Mouse (Mus musculus) intestine, embryonic 16.5 days (tissue): ENCODE measurements around the gene Tnfrsf12a. TPM values are rescaled to one million over a fixed set of nuclear protein-coding genes. Genes with fewer than 3 reads are reported as not detected.

Experiments
- ATAC-seq: fragments of 200-750 bp; cut with Nextera tagmentation; 2 replicates; pipeline ENCODE4 v1.8.0; 2017; ENCODE audit warnings: moderate TSS enrichment, moderate library complexity
- H3K27ac ChIP-seq: fragments of 300-500 bp; sonication (generic); 2 replicates; pipeline ENCODE4 v1.5.1; 2014; ENCODE audit warnings: mild to moderate bottlenecking, low read length
- H3K27me3 ChIP-seq: fragments of 300-500 bp; sonication (generic); replicated peaks from 2 replicates; pipeline ENCODE4 v1.6.1; 2014; ENCODE audit warnings: low read length, control low read depth, mixed read lengths; ENCODE audit not compliant: control insufficient read depth, insufficient read depth
- H3K36me3 ChIP-seq: fragments of 300-500 bp; sonication (generic); 2 replicates; pipeline ENCODE4 v1.6.1; 2014; ENCODE audit warnings: low read length, control low read depth; ENCODE audit not compliant: control insufficient read depth, insufficient read depth
- H3K4me1 ChIP-seq: fragments of 300-500 bp; sonication (generic); 2 replicates; pipeline ENCODE4 v1.6.1; 2014; ENCODE audit warnings: low read length, control low read depth, mixed read lengths; ENCODE audit not compliant: control insufficient read depth, insufficient read depth
- H3K4me2 ChIP-seq: fragments of 300-500 bp; sonication (generic); 2 replicates; pipeline ENCODE4 v1.6.1; 2014; ENCODE audit warnings: low read depth, low read length, control low read depth
- H3K4me3 ChIP-seq: fragments of 300-500 bp; sonication (generic); 2 replicates; pipeline ENCODE4 v1.5.1; 2014; ENCODE audit warnings: mild to moderate bottlenecking, low read length
- H3K9ac ChIP-seq: fragments of 300-500 bp; sonication (generic); 2 replicates; pipeline ENCODE4 v1.6.1; 2014; ENCODE audit warnings: low read depth, low read length
- H3K9me3 ChIP-seq: fragments of 300-500 bp; sonication (generic); 2 replicates; pipeline ENCODE4 v1.6.1; 2016; ENCODE audit warnings: low read length, control low read depth; ENCODE audit not compliant: control insufficient read depth
- WGBS: fragments of 180-500 bp; shearing (Covaris S2); extraction: QIAGEN DNeasy Blood & Tissue Kit; methylation state at CpG from one replicate; pipeline ENCODE4 v1.1.7; 2014; 5-methylcytosine and 5-hydroxymethylcytosine counted together
- polyA plus RNA-seq: library from polyadenylated mRNA; unstranded; fragments of >200 nt; fragmentation: Nextera tagmentation; extraction: Ambion mirVana; gene quantifications from 2 replicates; pipeline ENCODE4 v1.2.1, GENCODE M21; 2015

The Tnfrsf12a gene
- polyA plus RNA-seq, 1 experiment from 2014 or later, result 22.8 TPM

- no peak overlapping the region for H3K4me2 ChIP-seq
- ATAC-seq, result no peak
- WGBS, result 74% methylated on average over 7 of the region's 7 CpGs
- no peaks in the 10 kb centered on the region for H3K36me3 ChIP-seq
- no peak overlapping the region for H3K27ac ChIP-seq
- no peak overlapping the region for H3K4me3 ChIP-seq
- 0 out of 2 replicates have a peak, but pooled peaks cover 7% of the 10 kb centered on the region for H3K27me3 ChIP-seq
- no peak overlapping the region for H3K9ac ChIP-seq
- no peaks in the 10 kb centered on the region for H3K9me3 ChIP-seq
- H3K4me1 ChIP-seq, result no peaks in the 10 kb centered on the region
These were observed 28.3 kb upstream of the Tnfrsf12a start for GRCm38 (mm10) chr17:23705525-23706104.

GRCm38 (mm10) chr17:23704741-23705140 is 27.5 kb upstream of the Tnfrsf12a start:
- WGBS, result 50% methylated on average over 7 of the region's 7 CpGs
- peaks cover 7% of the 10 kb centered on the region; the same call in 1 of the 2 replicates for H3K27me3 ChIP-seq
- no peak overlapping the region for H3K4me2 ChIP-seq
- ATAC-seq, result no peak
- H3K27ac ChIP-seq, result no peak overlapping the region
- no peaks in the 10 kb centered on the region for H3K9me3 ChIP-seq
- no peaks in the 10 kb centered on the region for H3K36me3 ChIP-seq
- H3K4me1 ChIP-seq, result no peaks in the 10 kb centered on the region
- no peak overlapping the region for H3K4me3 ChIP-seq
- H3K9ac ChIP-seq, result no peak overlapping the region

GRCm38 (mm10) chr17:23703301-23703700 is 26.0 kb upstream of the Tnfrsf12a start:
- Histone ChIP-seq H3K4me1 (peaks cover 6% of the 10 kb centered on the region; the same call in 1 of the 2 replicates), H3K9ac (no peak overlapping the region), H3K9me3 (no peaks in the 10 kb centered on the region), H3K4me3 (no peak overlapping the region), H3K27me3 (peaks cover 7% of the 10 kb centered on the region; the same call in 1 of the 2 replicates), H3K4me2 (no peak overlapping the region), H3K36me3 (no peaks in the 10 kb centered on the region), H3K27ac (no peak overlapping the region)
- 87% methylated on average over 9 of the region's 9 CpGs for WGBS
- ATAC-seq, result no peak

GRCm38 (mm10) chr17:23700079-23700478 is 22.8 kb upstream of the Tnfrsf12a start:
- under 1% methylated on average over 28 of the region's 28 CpGs for WGBS
- H3K27ac ChIP-seq, result no peak overlapping the region
- peak overlapping the region; percentile 100 for H3K4me2 ChIP-seq
- peak; percentile 98 for ATAC-seq
- peak overlapping the region; percentile 77 for H3K4me3 ChIP-seq
- peak overlapping the region; percentile 70 for H3K9ac ChIP-seq
- H3K27me3 ChIP-seq, result peaks cover 9% of the 10 kb centered on the region; the same call in 1 of the 2 replicates
- H3K4me1 ChIP-seq, result peaks cover 9% of the 10 kb centered on the region; the same call in 1 of the 2 replicates
- H3K36me3 ChIP-seq, result no peaks in the 10 kb centered on the region
- no peaks in the 10 kb centered on the region for H3K9me3 ChIP-seq

- peak; percentile 59 for ATAC-seq
- Histone ChIP-seq H3K9me3 (no peaks in the 10 kb centered on the region), H3K9ac (peak overlapping the region; percentile 70), H3K4me3 (peak overlapping the region; percentile 77), H3K27ac (no peak overlapping the region), H3K36me3 (no peaks in the 10 kb centered on the region), H3K27me3 (peaks cover 9% of the 10 kb centered on the region; the same call in 1 of the 2 replicates), H3K4me1 (peaks cover 9% of the 10 kb centered on the region; the same call in 1 of the 2 replicates), H3K4me2 (peak overlapping the region; percentile 100)
- under 1% methylated on average over 84 of the region's 101 CpGs for whole genome bisulfite sequencing
These were observed 22.1 kb upstream of the Tnfrsf12a start for GRCm38 (mm10) chr17:23699131-23700077.

GRCm38 (mm10) chr17:23695801-23696200 is 18.5 kb upstream of the Tnfrsf12a start:
- Histone ChIP-seq H3K27me3 (peaks cover 6% of the 10 kb centered on the region; the same call in 1 of the 2 replicates), H3K4me1 (peaks cover 9% of the 10 kb centered on the region; the same call in 1 of the 2 replicates), H3K4me3 (no peak overlapping the region), H3K9ac (no peak overlapping the region), H3K36me3 (no peaks in the 10 kb centered on the region), H3K27ac (no peak overlapping the region), H3K9me3 (no peaks in the 10 kb centered on the region), H3K4me2 (no peak overlapping the region)
- ATAC-seq, result no peak
- WGBS, result 28% methylated on average over 3 of the region's 3 CpGs

GRCm38 (mm10) chr17:23694491-23694890 is 17.2 kb upstream of the Tnfrsf12a start:
- 25% methylated on average over 1 of the region's 1 CpGs for WGBS
- Histone ChIP-seq H3K4me2 (no peak overlapping the region), H3K4me1 (peaks cover 9% of the 10 kb centered on the region; the same call in 1 of the 2 replicates), H3K4me3 (no peak overlapping the region), H3K36me3 (no peaks in the 10 kb centered on the region), H3K9ac (no peak overlapping the region), H3K27me3 (peaks cover 6% of the 10 kb centered on the region; the same call in 1 of the 2 replicates), H3K9me3 (no peaks in the 10 kb centered on the region), H3K27ac (no peak overlapping the region)
- ATAC-seq, result peak; percentile 55; the same call in 1 of the 2 replicates

- peak; percentile 11; the same call in 1 of the 2 replicates for ATAC-seq
These were observed 6.8 kb upstream of the Tnfrsf12a start, which contains the start of gene Cldn9 for GRCm38 (mm10) chr17:23683856-23684672. Gene Cldn9 (minus strand): TSS chr17:23684026.

More at GRCm38 (mm10) chr17:23683856-23684672, 6.8 kb upstream of the Tnfrsf12a start, which contains the start of gene Cldn9:
- Histone ChIP-seq H3K4me2 (no peak within 1 kb of the TSS), H3K9me3 (no peaks in the 10 kb centered on the region), H3K27me3 (peaks cover 25% of the 10 kb centered on the region; the same call in 1 of the 2 replicates), H3K4me1 (peaks cover 24% of the 10 kb centered on the region), H3K9ac (no peak within 1 kb of the TSS), H3K36me3 (no peaks in the 10 kb centered on the region), H3K27ac (no peak within 1 kb of the TSS), H3K4me3 (no peak within 1 kb of the TSS)
- 22% methylated on average over 15 of the region's 15 CpGs for WGBS
